Mouse (Mus musculus): Measurements from ENCODE around the gene Dcaf17.

DNA sequence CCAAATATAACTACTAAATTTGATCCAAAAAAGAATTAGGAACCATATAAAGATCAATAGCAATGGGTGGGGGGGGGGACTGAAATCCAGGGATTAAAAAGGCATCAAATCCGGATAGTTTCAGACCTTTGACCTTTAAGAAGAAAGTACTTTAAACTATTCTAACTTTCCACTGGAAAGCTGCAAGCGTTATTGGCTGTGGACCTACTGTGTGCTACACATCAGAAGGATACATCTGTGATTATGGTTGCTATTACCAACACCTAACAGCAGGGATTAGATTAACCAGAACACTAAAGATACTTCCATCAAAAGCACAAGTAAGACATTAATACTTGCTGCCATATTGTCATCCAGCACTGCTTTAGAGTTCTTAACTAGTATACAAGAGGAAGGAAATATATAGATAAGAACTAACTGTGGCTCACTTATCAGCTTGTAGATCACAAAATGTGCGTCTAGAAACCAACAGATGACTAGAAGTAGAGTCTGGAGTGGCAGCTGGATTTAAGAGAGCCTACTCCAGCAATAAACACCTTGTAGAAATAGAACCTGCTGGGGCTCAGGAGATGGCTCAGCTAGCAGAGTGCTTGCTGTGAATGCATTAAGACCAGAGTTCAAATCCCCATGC, 76.9 kb downstream of the Dcaf17 start:
- TF ChIP-seq UBTF (IDR thresholded peaks at IDR 0.05; ENCODE audit: low read depth, low read length) (no peak), KAT2A (IDR thresholded peaks at IDR 0.05; ENCODE audit: insufficient replicate concordance, low read length) (no peak), NELFE (IDR thresholded peaks at IDR 0.05; ENCODE audit: low read depth, low read length) (no peak), CTCF (conservative IDR thresholded peaks at IDR 0.05 in 1 of 2, IDR thresholded peaks at IDR 0.05 in 1 of 2; ENCODE audit: low read depth in 2 of 2, low read length in 2 of 2) (no peak), EP300 (IDR thresholded peaks at IDR 0.05; ENCODE audit: low read length) (no peak), POLR2A (IDR thresholded peaks at IDR 0.05; ENCODE audit: low read depth, low read length) (no peak)
